Mouse (Mus musculus) intestine, postnatal 0 days (tissue): ENCODE results near the gene Ampd3. TPM values are rescaled to one million over a fixed set of nuclear protein-coding genes. Genes with fewer than 3 reads are reported as not detected.

Source experiments
- ATAC-seq: fragments of 200-750 bp; cut with Nextera tagmentation; 2 replicates; pipeline ENCODE4 v1.8.0; 2017; ENCODE audit warnings: mild to moderate bottlenecking, moderate TSS enrichment, moderate library complexity
- H3K27ac ChIP-seq: fragments of 300-500 bp; sonication (generic); 2 replicates; pipeline ENCODE4 v1.5.1; 2014; ENCODE audit warnings: mild to moderate bottlenecking, low read depth, low read length, moderate library complexity
- H3K27me3 ChIP-seq: fragments of 300-500 bp; sonication (generic); replicated peaks from 2 replicates; pipeline ENCODE4 v1.6.1; 2014; ENCODE audit warnings: low read length, mixed read lengths; ENCODE audit not compliant: control insufficient read depth, insufficient read depth
- H3K36me3 ChIP-seq: fragments of 300-500 bp; sonication (generic); 2 replicates; pipeline ENCODE4 v1.6.1; 2014; ENCODE audit warnings: mild to moderate bottlenecking, moderate library complexity; ENCODE audit not compliant: control insufficient read depth, insufficient read depth
- H3K4me1 ChIP-seq: fragments of 300-500 bp; sonication (generic); replicated peaks from 2 replicates; pipeline ENCODE4 v1.6.1; 2014; ENCODE audit warnings: antibody characterized with exemption, low read length, mixed read lengths; ENCODE audit not compliant: control insufficient read depth, insufficient read depth
- H3K4me2 ChIP-seq: fragments of 300-500 bp; sonication (generic); replicated peaks from 2 replicates; pipeline ENCODE4 v1.6.1; 2014; ENCODE audit warnings: low read depth, mild to moderate bottlenecking, moderate library complexity
- H3K4me3 ChIP-seq: fragments of 300-500 bp; sonication (generic); 2 replicates; pipeline ENCODE4 v1.5.1; 2014; ENCODE audit warnings: low read depth, low read length
- H3K9ac ChIP-seq: fragments of 300-500 bp; sonication (generic); 2 replicates; pipeline ENCODE4 v1.6.1; 2014; ENCODE audit warnings: mild to moderate bottlenecking, low read depth, low read length
- H3K9me3 ChIP-seq: fragments of 300-500 bp; sonication (generic); 2 replicates; pipeline ENCODE4 v1.6.1; 2016; ENCODE audit warnings: mixed run types; ENCODE audit not compliant: control insufficient read depth
- CTCF ChIP-seq: sonication (generic); IDR thresholded peaks from 2 replicates; pipeline ENCODE4 v1.5.1; 2016; ENCODE audit warnings: low read depth, mild to moderate bottlenecking, control low read depth, antibody characterized with exemption, moderate library complexity
- WGBS: fragments of 180-500 bp; shearing (Covaris S2); extraction: QIAGEN DNeasy Blood & Tissue Kit; methylation state at CpG from one replicate; pipeline ENCODE4 v1.1.7; 2014; 5-methylcytosine and 5-hydroxymethylcytosine counted together
- polyA plus RNA-seq: library from polyadenylated mRNA; unstranded; fragments of >200 nt; fragmentation: Nextera tagmentation; extraction: Ambion mirVana; gene quantifications from 2 replicates; pipeline ENCODE4 v1.2.1, GENCODE M21; 2015

Gene Ampd3
- polyA plus RNA-seq, 1 experiment from 2014 or later: 7.4 TPM

DNA sequence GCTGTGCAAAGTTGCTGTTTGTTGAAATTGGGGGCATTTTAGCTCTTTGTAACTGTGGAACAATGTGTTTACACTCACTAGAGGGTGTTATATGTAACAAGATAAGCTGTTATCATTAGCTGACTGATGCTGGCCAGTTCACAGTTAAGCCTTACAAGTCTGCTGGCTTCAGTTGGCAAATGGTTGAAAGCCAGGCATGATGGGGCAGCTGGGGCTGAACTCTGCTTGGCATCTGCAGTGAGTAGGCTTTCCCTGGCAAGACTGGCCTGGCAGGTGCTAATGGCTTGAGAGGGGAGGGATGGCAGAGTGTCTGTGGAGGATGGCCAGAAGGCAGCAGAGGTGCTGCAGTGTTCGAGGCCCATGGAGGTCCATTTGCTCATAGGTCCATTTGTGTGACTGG lies 6.1 kb downstream of the Ampd3 start:
- ATAC-seq: no peak
- no peak overlapping the region for H3K4me3 ChIP-seq

GRCm38 (mm10) chr7:110774674-110775073 lies 6.7 kb downstream of the Ampd3 start:
- Histone ChIP-seq H3K4me1 (peaks cover 5% of the 10 kb centered on the region), H3K4me3 (no peak overlapping the region), H3K36me3 (peaks cover 3% of the 10 kb centered on the region; the same call in 1 of the 2 replicates), H3K27me3 (no peaks in the 10 kb centered on the region), H3K9me3 (no peaks in the 10 kb centered on the region), H3K9ac (no peak overlapping the region), H3K27ac (no peak overlapping the region), H3K4me2 (no peak overlapping the region)
- 69% methylated on average over 8 of the region's 8 CpGs for WGBS
- no peak for TF ChIP-seq CTCF
- no peak for ATAC-seq

More for the DNA sequence above, 6.1 kb downstream of the Ampd3 start:
- Histone ChIP-seq H3K4me2 (peak overlapping the region; percentile 35; the same call in 1 of the 2 replicates), H3K36me3 (peaks cover 3% of the 10 kb centered on the region; the same call in 1 of the 2 replicates), H3K27ac (0 out of 2 replicates have a peak overlapping the region, but pooled peaks have one; percentile 11), H3K9ac (no peak overlapping the region), H3K9me3 (no peaks in the 10 kb centered on the region), H3K4me1 (peaks cover 5% of the 10 kb centered on the region), H3K27me3 (no peaks in the 10 kb centered on the region)
- 86% methylated on average over 1 of the region's 1 CpGs for WGBS
- TF ChIP-seq CTCF: no peak

- 86% methylated on average over 18 of the region's 18 CpGs for WGBS
- TF ChIP-seq CTCF: no peak
- no peaks in the 10 kb centered on the region for H3K27me3 ChIP-seq
- no peak overlapping the region for H3K27ac ChIP-seq
- H3K9me3 ChIP-seq: no peaks in the 10 kb centered on the region
- H3K4me3 ChIP-seq: no peak overlapping the region
- no peak overlapping the region for H3K4me2 ChIP-seq
- no peak for ATAC-seq
- H3K9ac ChIP-seq: no peak overlapping the region
- peaks cover 3% of the 10 kb centered on the region; the same call in 1 of the 2 replicates for H3K36me3 ChIP-seq
- peaks cover 6% of the 10 kb centered on the region for H3K4me1 ChIP-seq
Observed at GRCm38 (mm10) chr7:110777146-110778001, 9.4 kb downstream of the Ampd3 start.

GRCm38 (mm10) chr7:110778933-110779332 lies 10.9 kb downstream of the Ampd3 start:
- WGBS: 79% methylated on average over 7 of the region's 7 CpGs
- ATAC-seq: no peak
- peaks cover 6% of the 10 kb centered on the region for H3K4me1 ChIP-seq
- TF ChIP-seq CTCF: no peak
- H3K36me3 ChIP-seq: peaks cover 3% of the 10 kb centered on the region; the same call in 1 of the 2 replicates
- H3K9me3 ChIP-seq: no peaks in the 10 kb centered on the region
- H3K27me3 ChIP-seq: no peaks in the 10 kb centered on the region
- no peak overlapping the region for H3K4me3 ChIP-seq
- no peak overlapping the region for H3K4me2 ChIP-seq
- no peak overlapping the region for H3K9ac ChIP-seq
- no peak overlapping the region for H3K27ac ChIP-seq

GRCm38 (mm10) chr7:110779605-110780111 lies 11.7 kb downstream of the Ampd3 start:
- Histone ChIP-seq H3K27me3 (no peaks in the 10 kb centered on the region), H3K27ac (no peak overlapping the region), H3K4me2 (no peak overlapping the region), H3K9me3 (no peaks in the 10 kb centered on the region), H3K9ac (no peak overlapping the region), H3K36me3 (peaks cover 3% of the 10 kb centered on the region; the same call in 1 of the 2 replicates), H3K4me3 (no peak overlapping the region), H3K4me1 (peaks cover 6% of the 10 kb centered on the region; the same call in 1 of the 2 replicates)
- 90% methylated on average over 8 of the region's 8 CpGs for WGBS
- ATAC-seq: no peak
- no peak for TF ChIP-seq CTCF

DNA sequence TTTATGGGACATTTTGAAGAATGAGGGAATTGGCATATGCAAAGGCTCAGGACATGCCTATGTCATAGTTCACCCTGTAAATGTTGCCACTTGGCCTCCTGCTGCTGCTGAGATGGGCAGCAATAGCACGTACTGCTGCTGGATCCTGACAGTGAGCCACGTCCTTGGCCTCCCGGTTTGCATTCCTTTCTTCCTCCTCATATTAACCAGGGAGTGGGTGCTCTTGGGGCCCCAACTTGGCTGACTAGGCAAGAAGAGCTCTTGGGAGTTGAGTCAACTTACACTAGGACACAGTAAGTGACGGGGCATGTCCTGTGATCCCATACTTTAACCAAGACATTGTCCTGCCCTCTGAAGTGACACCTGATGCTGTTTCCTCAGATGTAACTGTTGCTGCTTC lies 12.5 kb downstream of the Ampd3 start:
- H3K4me3 ChIP-seq: no peak overlapping the region
- no peaks in the 10 kb centered on the region for H3K27me3 ChIP-seq
- ATAC-seq: no peak
- no peak for TF ChIP-seq CTCF
- WGBS: 53% methylated on average over 4 of the region's 4 CpGs
- peaks cover 3% of the 10 kb centered on the region; the same call in 1 of the 2 replicates for H3K36me3 ChIP-seq
- no peaks in the 10 kb centered on the region for H3K9me3 ChIP-seq
- H3K27ac ChIP-seq: peak overlapping the region; percentile 11; the same call in 1 of the 2 replicates
- H3K4me2 ChIP-seq: no peak overlapping the region
- no peak overlapping the region for H3K9ac ChIP-seq
- peaks cover 6% of the 10 kb centered on the region; the same call in 1 of the 2 replicates for H3K4me1 ChIP-seq
